Mouse (Mus musculus): ENCODE results near the gene Uevld. TPM values are rescaled to one million over a fixed set of nuclear protein-coding genes. Genes with fewer than 3 reads are reported as not detected.

The Uevld gene
- polyA plus RNA-seq, 1 experiment from 2014 or later = 9.1 TPM

DNA sequence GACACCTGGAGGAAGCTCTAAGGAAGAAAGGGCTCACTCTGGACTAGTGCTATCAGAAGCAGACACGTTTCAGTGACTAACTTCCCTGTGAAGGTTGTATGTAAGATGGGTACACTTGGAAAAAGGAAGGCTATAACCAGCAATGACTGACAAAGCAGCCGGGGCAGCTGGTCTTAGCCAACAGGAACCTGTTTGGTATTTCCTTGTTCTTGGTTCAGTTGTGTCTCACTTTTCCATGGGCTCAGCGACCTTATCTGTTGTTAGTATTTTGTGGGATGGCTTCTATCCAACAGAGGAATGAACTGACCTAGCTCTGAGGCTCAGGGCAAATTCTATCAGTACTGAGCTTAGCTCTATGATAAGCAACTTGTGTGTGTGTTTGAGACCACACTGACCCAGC, 2.7 kb upstream of the Uevld start:
- H3K4me3 ChIP-seq (ENCODE audit: low read depth, low read length) = no peak overlapping the region
- WGBS = 41% methylated on average over 3 of the region's 3 CpGs
- no peak overlapping the region for H3K27ac ChIP-seq (ENCODE audit: low read depth, low read length)
- peaks cover 4% of the 10 kb centered on the region; the same call in 1 of the 2 replicates for H3K27me3 ChIP-seq (replicated peaks; ENCODE audit: control insufficient read depth, insufficient read depth, low read length)
- H3K4me1 ChIP-seq (replicated peaks; ENCODE audit: control insufficient read depth, insufficient read depth, low read length) = peaks cover 11% of the 10 kb centered on the region; the same call in 1 of the 2 replicates
- no peaks in the 10 kb centered on the region for H3K9me3 ChIP-seq (ENCODE audit: control insufficient read depth, low read length)
- DNase-seq (ENCODE audit: low spot score) (no peak), ATAC-seq (replicated peaks; ENCODE audit: low FRiP score) (no peak)
- H3K4me2 ChIP-seq = no peak overlapping the region
- H3K9ac ChIP-seq (ENCODE audit: low read depth, low read length) = no peak overlapping the region
- no peaks in the 10 kb centered on the region for H3K36me3 ChIP-seq (ENCODE audit: control insufficient read depth, insufficient read depth, low read length)

DNA sequence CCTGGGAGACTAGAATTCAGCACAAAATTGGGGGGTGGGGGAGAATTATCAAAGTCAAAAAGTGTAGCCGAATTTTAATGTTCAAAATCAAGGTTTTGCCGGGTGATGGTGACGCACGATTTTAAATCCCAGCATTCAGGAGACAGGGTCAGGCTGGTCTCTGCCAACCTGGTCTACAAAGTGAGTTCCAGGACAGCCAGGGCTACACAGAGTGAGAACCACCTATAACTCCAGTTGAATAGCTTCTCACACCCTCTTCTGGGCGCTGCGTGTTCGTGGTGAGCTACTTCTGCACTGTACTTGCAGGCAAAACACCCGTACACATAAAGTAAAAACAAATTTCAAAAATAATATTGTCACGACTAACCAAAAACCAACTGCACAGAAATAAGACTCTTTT, 526 bp upstream of the Uevld start:
- ATAC-seq (replicated peaks; ENCODE audit: low FRiP score) = 0 out of 2 replicates have a peak, but pooled peaks have one; percentile 24
- peak overlapping the region; percentile 38 for H3K9ac ChIP-seq (ENCODE audit: low read depth, low read length)
- peaks cover 11% of the 10 kb centered on the region; the same call in 1 of the 2 replicates for H3K4me1 ChIP-seq (replicated peaks; ENCODE audit: control insufficient read depth, insufficient read depth, low read length)
- H3K4me2 ChIP-seq = peak overlapping the region; percentile 68
- peaks cover 4% of the 10 kb centered on the region; the same call in 1 of the 2 replicates for H3K27me3 ChIP-seq (replicated peaks; ENCODE audit: control insufficient read depth, insufficient read depth, low read length)
- no peak overlapping the region for H3K27ac ChIP-seq (ENCODE audit: low read depth, low read length)
- peak overlapping the region; percentile 91 for H3K4me3 ChIP-seq (ENCODE audit: low read depth, low read length)
- peaks cover 3% of the 10 kb centered on the region; the same call in 1 of the 2 replicates for H3K36me3 ChIP-seq (ENCODE audit: control insufficient read depth, insufficient read depth, low read length)
- no peak for DNase-seq (ENCODE audit: low spot score)
- H3K9me3 ChIP-seq (ENCODE audit: control insufficient read depth, low read length) = no peaks in the 10 kb centered on the region
- 18% methylated on average over 9 of the region's 9 CpGs for WGBS

DNA sequence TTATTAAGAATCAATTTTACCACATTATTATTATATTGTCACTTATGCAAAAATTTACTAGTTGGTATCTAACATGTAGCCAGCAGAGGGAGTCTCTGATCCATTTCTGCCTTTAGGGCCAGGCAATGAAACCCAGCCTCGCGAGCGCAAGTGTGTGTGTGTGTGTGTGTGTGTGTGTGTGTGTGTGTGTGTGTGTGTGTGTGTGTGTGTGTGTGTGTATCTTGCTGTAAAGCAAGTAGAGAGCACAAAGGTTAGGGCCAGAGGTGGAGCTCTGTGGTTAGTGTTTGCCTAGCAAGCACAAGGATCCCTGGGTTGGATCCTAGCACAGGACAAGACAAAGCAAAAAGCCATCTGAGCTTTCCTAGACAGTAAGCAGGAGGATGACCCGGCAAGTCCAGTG, 22.5 kb downstream of the Uevld start:
- Histone ChIP-seq H3K4me3 (ENCODE audit: low read depth, low read length) (no peak overlapping the region), H3K9ac (ENCODE audit: low read depth, low read length) (no peak overlapping the region), H3K4me2 (no peak overlapping the region), H3K9me3 (ENCODE audit: control insufficient read depth, low read length) (no peaks in the 10 kb centered on the region), H3K36me3 (ENCODE audit: control insufficient read depth, insufficient read depth, low read length) (peaks cover 13% of the 10 kb centered on the region; the same call in 1 of the 2 replicates), H3K4me1 (replicated peaks; ENCODE audit: control insufficient read depth, insufficient read depth, low read length) (no peaks in the 10 kb centered on the region), H3K27ac (ENCODE audit: low read depth, low read length) (no peak overlapping the region), H3K27me3 (replicated peaks; ENCODE audit: control insufficient read depth, insufficient read depth, low read length) (no peaks in the 10 kb centered on the region)
- DNase-seq (ENCODE audit: low spot score) = no peak
- no peak for ATAC-seq (replicated peaks; ENCODE audit: low FRiP score)
- WGBS = 51% methylated on average over 4 of the region's 4 CpGs

DNA sequence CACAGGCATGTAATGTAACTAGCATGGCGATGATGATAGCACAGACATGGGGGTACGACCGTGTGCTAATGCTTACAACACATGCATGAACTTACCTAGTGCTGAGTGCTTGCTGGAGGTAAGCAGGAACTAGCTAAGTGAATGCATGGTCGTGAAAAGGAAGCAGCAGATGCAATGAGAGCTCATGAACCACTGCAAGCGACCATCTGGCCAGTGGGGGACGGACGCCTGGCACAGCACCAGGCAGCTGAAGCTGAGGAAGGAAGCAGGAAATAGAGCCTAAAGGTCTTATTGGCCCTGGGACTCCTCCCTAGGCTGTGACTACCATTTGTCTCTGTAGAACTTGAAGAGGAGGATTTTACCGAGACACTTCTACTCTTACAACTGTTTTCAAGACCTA, 23.5 kb downstream of the Uevld start:
- H3K27me3 ChIP-seq (replicated peaks; ENCODE audit: control insufficient read depth, insufficient read depth, low read length) = no peaks in the 10 kb centered on the region

DNA sequence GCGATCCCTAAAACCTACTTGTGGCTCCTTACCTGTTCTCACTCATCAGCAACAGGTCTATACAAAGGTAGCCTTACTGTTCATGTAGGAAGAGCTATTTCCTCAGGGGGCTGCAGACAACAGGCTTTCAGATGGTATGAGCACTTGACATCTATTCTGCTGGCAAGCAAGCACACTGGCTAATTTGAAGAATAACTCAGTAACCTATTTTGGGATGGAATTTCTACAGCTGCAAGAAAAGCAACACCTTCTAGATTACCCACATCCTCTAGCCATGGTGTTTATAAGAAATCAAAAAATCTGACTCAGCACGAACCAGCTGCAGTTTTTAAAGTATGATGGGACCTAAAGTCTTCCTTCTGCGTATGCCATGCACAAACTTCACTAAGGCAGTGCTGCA, 27.0 kb downstream of the Uevld start:
- WGBS = 90% methylated on average over 3 of the region's 3 CpGs
- Histone ChIP-seq H3K4me3 (ENCODE audit: low read depth, low read length) (no peak overlapping the region), H3K36me3 (ENCODE audit: control insufficient read depth, insufficient read depth, low read length) (peaks cover 8% of the 10 kb centered on the region; the same call in 1 of the 2 replicates)

More for the DNA sequence above, 23.5 kb downstream of the Uevld start:
- DNase-seq (ENCODE audit: low spot score) (no peak), ATAC-seq (replicated peaks; ENCODE audit: low FRiP score) (no peak)
- H3K27ac ChIP-seq (ENCODE audit: low read depth, low read length) = no peak overlapping the region
- no peak overlapping the region for H3K4me2 ChIP-seq
- no peak overlapping the region for H3K4me3 ChIP-seq (ENCODE audit: low read depth, low read length)
- H3K4me1 ChIP-seq (replicated peaks; ENCODE audit: control insufficient read depth, insufficient read depth, low read length) = no peaks in the 10 kb centered on the region
- WGBS = 76% methylated on average over 8 of the region's 8 CpGs
- peaks cover 18% of the 10 kb centered on the region; the same call in 1 of the 2 replicates for H3K36me3 ChIP-seq (ENCODE audit: control insufficient read depth, insufficient read depth, low read length)
- no peak overlapping the region for H3K9ac ChIP-seq (ENCODE audit: low read depth, low read length)
- no peaks in the 10 kb centered on the region for H3K9me3 ChIP-seq (ENCODE audit: control insufficient read depth, low read length)

DNA sequence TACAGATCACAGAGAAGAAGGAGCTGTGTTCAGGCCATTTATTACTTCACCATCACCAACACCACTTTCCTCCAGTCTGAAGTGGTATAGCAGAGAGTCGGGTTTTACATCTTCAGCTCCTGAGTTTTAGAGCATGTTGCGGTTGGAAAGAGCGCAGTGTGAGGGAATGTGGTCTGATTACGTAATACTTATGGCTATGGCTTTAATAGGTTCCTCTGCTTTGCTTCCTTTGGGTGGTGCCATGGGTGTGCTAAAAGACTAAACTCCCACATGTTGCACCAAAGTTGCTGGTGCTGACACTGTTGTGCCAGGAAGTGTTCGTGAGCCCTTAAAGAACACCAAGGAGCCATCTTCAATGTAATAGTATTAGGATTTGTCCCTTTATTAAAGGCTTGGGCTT, 30.0 kb downstream of the Uevld start:
- WGBS = 80% methylated on average over 5 of the region's 5 CpGs
- DNase-seq (ENCODE audit: low spot score) (no peak), ATAC-seq (replicated peaks; ENCODE audit: low FRiP score) (no peak)
- Histone ChIP-seq H3K36me3 (ENCODE audit: control insufficient read depth, insufficient read depth, low read length) (peaks cover 5% of the 10 kb centered on the region; the same call in 1 of the 2 replicates), H3K27ac (ENCODE audit: low read depth, low read length) (no peak overlapping the region), H3K9ac (ENCODE audit: low read depth, low read length) (no peak overlapping the region), H3K4me1 (replicated peaks; ENCODE audit: control insufficient read depth, insufficient read depth, low read length) (no peaks in the 10 kb centered on the region), H3K4me3 (ENCODE audit: low read depth, low read length) (no peak overlapping the region), H3K27me3 (replicated peaks; ENCODE audit: control insufficient read depth, insufficient read depth, low read length) (no peaks in the 10 kb centered on the region), H3K9me3 (ENCODE audit: control insufficient read depth, low read length) (no peaks in the 10 kb centered on the region), H3K4me2 (no peak overlapping the region)

More for the DNA sequence above, 27.0 kb downstream of the Uevld start:
- Histone ChIP-seq H3K27me3 (replicated peaks; ENCODE audit: control insufficient read depth, insufficient read depth, low read length) (no peaks in the 10 kb centered on the region), H3K4me2 (no peak overlapping the region), H3K9ac (ENCODE audit: low read depth, low read length) (no peak overlapping the region), H3K4me1 (replicated peaks; ENCODE audit: control insufficient read depth, insufficient read depth, low read length) (no peaks in the 10 kb centered on the region), H3K27ac (ENCODE audit: low read depth, low read length) (no peak overlapping the region), H3K9me3 (ENCODE audit: control insufficient read depth, low read length) (no peaks in the 10 kb centered on the region)
- DNase-seq (ENCODE audit: low spot score) (no peak), ATAC-seq (replicated peaks; ENCODE audit: low FRiP score) (no peak)

DNA sequence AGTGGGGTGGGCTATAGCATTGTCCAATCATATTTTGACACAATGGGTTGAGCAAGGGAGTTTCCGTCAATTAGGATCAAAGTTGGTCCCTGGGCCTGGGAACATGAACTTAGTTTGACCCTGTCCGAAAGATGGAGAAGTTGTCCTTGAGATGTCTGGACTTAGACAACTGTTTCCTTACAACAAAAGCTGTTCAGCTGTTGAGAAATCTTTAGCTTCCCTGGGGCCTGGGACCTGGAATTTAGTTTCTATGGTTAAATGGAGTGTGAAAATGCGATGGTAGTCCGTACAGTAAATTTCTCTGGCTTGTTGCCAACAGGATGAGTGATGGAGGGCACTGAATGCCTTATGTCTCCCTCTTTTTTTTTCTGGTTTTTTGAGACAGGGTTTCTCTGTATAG, 36.3 kb downstream of the Uevld start:
- DNase-seq (ENCODE audit: low spot score) = no peak
- peaks cover 18% of the 10 kb centered on the region for H3K4me1 ChIP-seq (replicated peaks; ENCODE audit: control insufficient read depth, insufficient read depth, low read length)
- WGBS = 83% methylated on average over 4 of the region's 4 CpGs

DNA sequence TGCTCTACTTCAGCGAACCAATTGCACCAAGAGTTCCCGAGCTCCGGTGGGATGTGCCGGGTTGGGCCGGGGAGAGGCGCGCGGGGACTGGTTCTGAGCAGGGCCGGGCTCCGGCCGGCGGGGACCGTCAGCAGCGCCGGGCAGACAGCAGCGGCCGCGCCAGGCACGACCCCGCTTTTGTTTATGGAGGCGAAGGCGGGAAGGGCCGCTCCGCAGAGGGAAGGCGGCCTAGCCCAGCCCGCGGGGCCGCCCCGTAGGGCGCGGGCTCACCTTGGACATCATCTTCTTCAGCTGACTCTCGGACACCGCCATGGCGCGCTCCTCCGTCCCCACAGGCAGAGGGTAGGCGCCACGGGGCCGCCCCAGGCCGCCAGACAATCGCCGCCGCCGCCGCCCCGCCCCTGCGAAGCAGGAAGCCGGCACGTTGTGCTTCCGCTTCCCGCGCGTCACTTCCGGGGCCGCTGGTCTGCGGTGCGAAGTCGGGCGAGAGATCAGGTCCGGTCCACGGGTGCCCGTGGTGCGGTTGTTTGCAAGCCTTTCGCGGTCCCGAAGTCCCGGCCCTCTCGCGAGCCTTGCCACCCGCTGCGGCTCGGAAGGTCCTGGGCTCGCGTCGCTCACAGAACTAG, 38.7 kb downstream of the Uevld start, which contains the start of gene Tsg101:
Gene Tsg101, minus strand, starts transcription at position 419 of the 626 bp plus-strand sequence.
- ATAC-seq (replicated peaks; ENCODE audit: low FRiP score) (peak; percentile 91), DNase-seq (ENCODE audit: low spot score) (peak; percentile 90)
- H3K9ac ChIP-seq (ENCODE audit: low read depth, low read length) = peak within 1 kb of the TSS; percentile 87
- H3K27me3 ChIP-seq (replicated peaks; ENCODE audit: control insufficient read depth, insufficient read depth, low read length) = no peaks in the 10 kb centered on the region
- H3K4me1 ChIP-seq (replicated peaks; ENCODE audit: control insufficient read depth, insufficient read depth, low read length) = peaks cover 23% of the 10 kb centered on the region
- peak within 1 kb of the TSS; percentile 95 for H3K4me3 ChIP-seq (ENCODE audit: low read depth, low read length)
- H3K27ac ChIP-seq (ENCODE audit: low read depth, low read length) = peak within 1 kb of the TSS; percentile 87
- H3K4me2 ChIP-seq = peak within 1 kb of the TSS; percentile 80
- H3K9me3 ChIP-seq (ENCODE audit: control insufficient read depth, low read length) = no peaks in the 10 kb centered on the region
- 0 out of 2 replicates have a peak, but pooled peaks cover under 1% of the 10 kb centered on the region for H3K36me3 ChIP-seq (ENCODE audit: control insufficient read depth, insufficient read depth, low read length)
- under 1% methylated on average over 60 of the region's 75 CpGs for WGBS

More for the DNA sequence above, 36.3 kb downstream of the Uevld start:
- Histone ChIP-seq H3K9me3 (ENCODE audit: control insufficient read depth, low read length) (no peaks in the 10 kb centered on the region), H3K9ac (ENCODE audit: low read depth, low read length) (no peak overlapping the region), H3K27me3 (replicated peaks; ENCODE audit: control insufficient read depth, insufficient read depth, low read length) (no peaks in the 10 kb centered on the region), H3K4me2 (no peak overlapping the region), H3K36me3 (ENCODE audit: control insufficient read depth, insufficient read depth, low read length) (no peaks in the 10 kb centered on the region), H3K27ac (ENCODE audit: low read depth, low read length) (no peak overlapping the region), H3K4me3 (ENCODE audit: low read depth, low read length) (no peak overlapping the region)
- ATAC-seq (replicated peaks; ENCODE audit: low FRiP score) = no peak

Data from liver, embryonic 11.5 days (tissue).